Comparison of ENCODE assay signal across 34 mouse cellular contexts in the genomic region with DNA sequence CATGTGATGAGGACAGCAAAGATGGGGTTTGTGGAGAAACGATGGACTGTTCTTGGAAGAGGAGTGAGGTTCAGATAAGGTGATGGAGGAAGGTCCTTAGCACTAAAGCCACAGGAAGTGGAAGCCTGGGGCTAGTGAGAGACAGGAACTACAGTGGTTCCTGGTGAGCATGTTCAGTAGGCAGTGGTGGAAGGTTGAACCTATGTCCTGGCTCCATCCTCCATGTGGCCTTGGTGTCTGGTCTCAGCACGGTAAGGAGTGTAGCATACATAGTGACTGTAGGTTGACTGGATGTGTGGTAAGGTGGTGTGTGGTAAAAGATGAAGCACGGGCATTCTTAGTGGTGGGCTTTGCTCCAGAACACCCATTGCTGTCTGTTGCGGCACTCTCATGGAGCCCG. TPM values are rescaled to one million over a fixed set of nuclear protein-coding genes. Genes with fewer than 3 reads are reported as not detected.
DNase-seq lines count a peak whose midpoint lies in the region; ATAC-seq lines count a peak whose summit lies in the region.
"Had no signal": no experiment of that assay in that cellular context is flagged by ENCODE, and none has a peak within 500 bp of the region (broad histone marks: within the 10 kb centered on the region; RNA-seq: fewer than 3 reads in every experiment).

No protein-coding gene starts in this region.

- intact Hi-C loops in heart, postnatal 36 days (cut with DNase I): no loop called here
- intact Hi-C loops in left cerebral cortex, postnatal 14 days (cut with DNase I): no loop called here

- no peaks in the 10 kb centered on the region for H3K27me3 ChIP-seq in heart, embryonic 10.5 days (ENCODE audit: insufficient read depth, poor library complexity, severe bottlenecking)
- no peaks in the 10 kb centered on the region for H3K27me3 ChIP-seq in megakaryocyte, embryonic 14.5 days (replicated peaks)
- H3K27me3 ChIP-seq: embryonic facial prominence, embryonic 13.5 days; limb, embryonic 15.5 days; neural tube, embryonic 13.5 days had no signal

- DNase-seq in heart, embryonic 10.5 days (ENCODE audit: low spot score): peak; percentile 70
- DNase-seq in heart, postnatal 36 days: no peak
- peak; percentile 29 for DNase-seq in 416B (ENCODE audit: low read depth)
- no peak for DNase-seq in embryo, embryonic 9.5 days (ENCODE audit: extremely low spot score)
- DNase-seq in left cerebral cortex, postnatal 14 days (ENCODE audit: low spot score in 2 of 2): no peak
- DNase-seq: adrenal gland, adult 8-10 months; cerebellum, adult 8-10 months; cerebellum, postnatal 25 days; embryo, embryonic 11 days; forebrain, postnatal 0 days; heart, postnatal 4 days; kidney, adult 8-10 months; kidney, postnatal 4 days; lung, postnatal 4 days; thymus, adult 18-20 months; thymus, postnatal 25 days had no signal

- H3K36me3 ChIP-seq in heart, embryonic 10.5 days: no peaks in the 10 kb centered on the region
- H3K36me3 ChIP-seq in megakaryocyte, embryonic 14.5 days (replicated peaks; ENCODE audit: low read length): peaks cover 28% of the 10 kb centered on the region
- H3K36me3 ChIP-seq: embryonic facial prominence, embryonic 13.5 days had no signal

- H3K4me3 ChIP-seq in heart, embryonic 10.5 days: no peak overlapping the region
- peak overlapping the region; percentile 84 for H3K4me3 ChIP-seq in megakaryocyte, embryonic 14.5 days (replicated peaks)
- H3K4me3 ChIP-seq: embryonic facial prominence, embryonic 13.5 days; limb, embryonic 10.5 days; limb, embryonic 15.5 days; midbrain, embryonic 10.5 days; myocyte; neural tube, embryonic 13.5 days had no signal

- ATAC-seq in common myeloid progenitor, adult 5-6 weeks (replicated peaks; ENCODE audit: low read depth, poor library complexity, severe bottlenecking): peak; percentile 39
- ATAC-seq in CD4-positive, CD25-positive, alpha-beta regulatory T cell, adult 4 months: no peak
- ATAC-seq: forebrain, postnatal 0 days; inflammation-experienced regulatory T-cells, adult 6 months; midbrain, embryonic 16.5 days had no signal

- no peaks in the 10 kb centered on the region for H3K9me3 ChIP-seq in heart, embryonic 10.5 days
- H3K9me3 ChIP-seq in megakaryocyte, embryonic 14.5 days: no peaks in the 10 kb centered on the region
- H3K9me3 ChIP-seq: embryonic facial prominence, embryonic 13.5 days; G1E; limb, embryonic 10.5 days; limb, embryonic 15.5 days; midbrain, embryonic 10.5 days; neural tube, embryonic 13.5 days had no signal

- H3K27ac ChIP-seq in heart, embryonic 10.5 days: no peak overlapping the region
- H3K27ac ChIP-seq: embryonic facial prominence, embryonic 13.5 days; hindbrain, embryonic 14.5 days; kidney, postnatal 0 days; limb, embryonic 10.5 days; limb, embryonic 15.5 days; midbrain, embryonic 10.5 days; neural tube, embryonic 13.5 days had no signal

- peaks cover 27% of the 10 kb centered on the region for H3K4me1 ChIP-seq in heart, embryonic 10.5 days
- peaks cover 71% of the 10 kb centered on the region for H3K4me1 ChIP-seq in megakaryocyte, embryonic 14.5 days
- H3K4me1 ChIP-seq: midbrain, embryonic 10.5 days; neural tube, embryonic 13.5 days had no signal

- WGBS in heart, embryonic 10.5 days: 86% methylated on average over 5 of the region's 5 CpGs

RNA-seq across cellular contexts. Expression of gene Gpr183, which starts 15.1 kb away (rescaled TPM):
- polyA plus RNA-seq in heart, embryonic 10.5 days (2016; fragmentation: Nextera tagmentation; extraction: Ambion mirVana): 1.6 and 2.3 TPM in 2 replicates
- 1 to 10 TPM; 1.2 to 2.0 TPM for total RNA-seq in heart, postnatal 36 days (2021)
- total RNA-seq in common myeloid progenitor, adult 5-6 weeks (2017): 2.9 and 8.1 TPM in 2 replicates
- polyA plus RNA-seq in megakaryocyte, embryonic 14.5 days (2012; ENCODE audit: insufficient read depth, low replicate concordance): 0.89 TPM in 1 of 2 replicates, not detected in the other
- 100 to 1,000 TPM; 102 to 104 TPM for polyA plus RNA-seq in CD4-positive, CD25-positive, alpha-beta regulatory T cell, adult 4 months (2017; shearing (Covaris generic))
- under 1 TPM; 0.66 to 0.91 TPM for total RNA-seq in left cerebral cortex, postnatal 14 days (2021)

RNA-seq across cellular contexts. Expression of gene Gpr18, which starts 34.3 kb away (rescaled TPM):
- polyA plus RNA-seq in heart, embryonic 10.5 days (2016; fragmentation: Nextera tagmentation; extraction: Ambion mirVana): 0.34 TPM in 1 of 2 replicates, not detected in the other
- under 1 TPM; 0.33 to 0.46 TPM for total RNA-seq in heart, postnatal 36 days (2021)
- total RNA-seq in common myeloid progenitor, adult 5-6 weeks (2017): 1.7 and 3.7 TPM in 2 replicates
- polyA plus RNA-seq in megakaryocyte, embryonic 14.5 days (2012; ENCODE audit: insufficient read depth, low replicate concordance): 0.06 TPM in 1 of 2 replicates, not detected in the other
- 10 to 100 TPM; 92.7 to 95.9 TPM for polyA plus RNA-seq in CD4-positive, CD25-positive, alpha-beta regulatory T cell, adult 4 months (2017; shearing (Covaris generic))
- total RNA-seq in left cerebral cortex, postnatal 14 days (2021): not detected
- total RNA-seq: forebrain, postnatal 0 days; gastrocnemius, adult 8-10 months; gastrocnemius, postnatal 4 days; heart, postnatal 4 days; layer of hippocampus, adult 8-10 months; layer of hippocampus, postnatal 25 days had no signal
- polyA plus RNA-seq: forebrain, postnatal 0 days; G1E; hindbrain, embryonic 14.5 days; myocyte had no signal

Comparison
In these comparisons a context has a peak if more than half of its experiments do, and no peak if none do; other contexts are left out.
1. DNase-seq: peak in heart, embryonic 10.5 days (single experiment) and 416B (single experiment); none in heart, postnatal 36 days (0 of 2), embryo, embryonic 9.5 days (single experiment) and left cerebral cortex, postnatal 14 days (0 of 2).